Mouse (Mus musculus): ENCODE results near the gene Ier5l. TPM values are rescaled to one million over a fixed set of nuclear protein-coding genes. Genes with fewer than 3 reads are reported as not detected.

The Ier5l gene
- 5.5 and 7.2 TPM in 2 replicates for polyA plus RNA-seq (2014; fragmentation: Nextera tagmentation; extraction: Ambion mirVana)

- 0 out of 2 replicates have a peak, but pooled peaks cover 16% of the 10 kb centered on the region for H3K4me1 ChIP-seq (ENCODE audit: control insufficient read depth, insufficient read depth, low read length)
- under 1% methylated on average over 37 of the region's 37 CpGs for WGBS
These were observed at the start of gene Ier5l for GRCm38 (mm10) chr2:30474039-30474438. TSS of gene Ier5l (minus strand) at chr2:30474219.

GRCm38 (mm10) chr2:30523727-30524126, 49.7 kb upstream of the Ier5l start:
- WGBS: 70% methylated on average over 8 of the region's 8 CpGs
- Histone ChIP-seq H3K27me3 (ENCODE audit: control insufficient read depth, insufficient read depth, low read length) (no peaks in the 10 kb centered on the region), H3K4me2 (replicated peaks; ENCODE audit: low read depth, low read length) (no peak overlapping the region), H3K36me3 (ENCODE audit: control insufficient read depth, insufficient read depth, low read length) (no peaks in the 10 kb centered on the region), H3K9ac (ENCODE audit: low read depth, low read length) (no peak overlapping the region), H3K27ac (ENCODE audit: low read depth, low read length) (no peak overlapping the region), H3K4me1 (ENCODE audit: control insufficient read depth, insufficient read depth, low read length) (0 out of 2 replicates have a peak, but pooled peaks cover 5% of the 10 kb centered on the region), H3K4me3 (ENCODE audit: low read length) (no peak overlapping the region), H3K9me3 (ENCODE audit: control insufficient read depth, low read length) (no peaks in the 10 kb centered on the region)
- ATAC-seq (ENCODE audit: low FRiP score, low TSS enrichment): no peak

More at GRCm38 (mm10) chr2:30474039-30474438, at the start of gene Ier5l:
- ATAC-seq (ENCODE audit: low FRiP score, low TSS enrichment): peak; percentile 91
- H3K9me3 ChIP-seq (ENCODE audit: control insufficient read depth, low read length): no peaks in the 10 kb centered on the region
- peak within 1 kb of the TSS; percentile 97 for H3K4me3 ChIP-seq (ENCODE audit: low read length)
- H3K9ac ChIP-seq (ENCODE audit: low read depth, low read length): peak within 1 kb of the TSS; percentile 96
- peak within 1 kb of the TSS; percentile 97 for H3K27ac ChIP-seq (ENCODE audit: low read depth, low read length)
- H3K27me3 ChIP-seq (ENCODE audit: control insufficient read depth, insufficient read depth, low read length): no peaks in the 10 kb centered on the region
- H3K36me3 ChIP-seq (ENCODE audit: control insufficient read depth, insufficient read depth, low read length): no peaks in the 10 kb centered on the region
- H3K4me2 ChIP-seq (replicated peaks; ENCODE audit: low read depth, low read length): peak within 1 kb of the TSS; percentile 99

GRCm38 (mm10) chr2:30510711-30511380, 36.8 kb upstream of the Ier5l start:
- Histone ChIP-seq H3K4me1 (ENCODE audit: control insufficient read depth, insufficient read depth, low read length) (no peaks in the 10 kb centered on the region), H3K9ac (ENCODE audit: low read depth, low read length) (no peak overlapping the region), H3K4me2 (replicated peaks; ENCODE audit: low read depth, low read length) (no peak overlapping the region), H3K27me3 (ENCODE audit: control insufficient read depth, insufficient read depth, low read length) (no peaks in the 10 kb centered on the region), H3K36me3 (ENCODE audit: control insufficient read depth, insufficient read depth, low read length) (no peaks in the 10 kb centered on the region), H3K4me3 (ENCODE audit: low read length) (no peak overlapping the region), H3K9me3 (ENCODE audit: control insufficient read depth, low read length) (no peaks in the 10 kb centered on the region), H3K27ac (ENCODE audit: low read depth, low read length) (no peak overlapping the region)
- no peak for ATAC-seq (ENCODE audit: low FRiP score, low TSS enrichment)
- 85% methylated on average over 16 of the region's 16 CpGs for WGBS

GRCm38 (mm10) chr2:30507138-30507727, 33.2 kb upstream of the Ier5l start:
- 68% methylated on average over 11 of the region's 11 CpGs for WGBS
- Histone ChIP-seq H3K4me1 (ENCODE audit: control insufficient read depth, insufficient read depth, low read length) (0 out of 2 replicates have a peak, but pooled peaks cover 5% of the 10 kb centered on the region), H3K27ac (ENCODE audit: low read depth, low read length) (no peak overlapping the region)

GRCm38 (mm10) chr2:30503677-30504621, 29.9 kb upstream of the Ier5l start:
- Histone ChIP-seq H3K4me2 (replicated peaks; ENCODE audit: low read depth, low read length) (peak overlapping the region; percentile 10; the same call in 1 of the 2 replicates), H3K27me3 (ENCODE audit: control insufficient read depth, insufficient read depth, low read length) (no peaks in the 10 kb centered on the region), H3K9ac (ENCODE audit: low read depth, low read length) (peak overlapping the region; percentile 34; the same call in 1 of the 2 replicates), H3K9me3 (ENCODE audit: control insufficient read depth, low read length) (no peaks in the 10 kb centered on the region; the same call in 1 of the 2 replicates), H3K36me3 (ENCODE audit: control insufficient read depth, insufficient read depth, low read length) (no peaks in the 10 kb centered on the region), H3K4me3 (ENCODE audit: low read length) (no peak overlapping the region), H3K27ac (ENCODE audit: low read depth, low read length) (peak overlapping the region; percentile 76), H3K4me1 (ENCODE audit: control insufficient read depth, insufficient read depth, low read length) (0 out of 2 replicates have a peak, but pooled peaks cover 5% of the 10 kb centered on the region)
- peak; percentile 59; the same call in 1 of the 2 replicates for ATAC-seq (ENCODE audit: low FRiP score, low TSS enrichment)
- WGBS: 32% methylated on average over 23 of the region's 23 CpGs

More at GRCm38 (mm10) chr2:30507138-30507727, 33.2 kb upstream of the Ier5l start:
- ATAC-seq (ENCODE audit: low FRiP score, low TSS enrichment): no peak
- H3K27me3 ChIP-seq (ENCODE audit: control insufficient read depth, insufficient read depth, low read length): no peaks in the 10 kb centered on the region
- H3K4me2 ChIP-seq (replicated peaks; ENCODE audit: low read depth, low read length): no peak overlapping the region
- no peak overlapping the region for H3K9ac ChIP-seq (ENCODE audit: low read depth, low read length)
- no peaks in the 10 kb centered on the region for H3K9me3 ChIP-seq (ENCODE audit: control insufficient read depth, low read length)
- H3K36me3 ChIP-seq (ENCODE audit: control insufficient read depth, insufficient read depth, low read length): no peaks in the 10 kb centered on the region
- H3K4me3 ChIP-seq (ENCODE audit: low read length): no peak overlapping the region

GRCm38 (mm10) chr2:30501701-30502100, 27.7 kb upstream of the Ier5l start:
- WGBS: 51% methylated on average over 7 of the region's 7 CpGs

GRCm38 (mm10) chr2:30495909-30496861, 22.2 kb upstream of the Ier5l start:
- Histone ChIP-seq H3K9ac (ENCODE audit: low read depth, low read length) (peak overlapping the region; percentile 32; the same call in 1 of the 2 replicates), H3K27me3 (ENCODE audit: control insufficient read depth, insufficient read depth, low read length) (no peaks in the 10 kb centered on the region), H3K4me1 (ENCODE audit: control insufficient read depth, insufficient read depth, low read length) (peaks cover 5% of the 10 kb centered on the region; the same call in 1 of the 2 replicates), H3K36me3 (ENCODE audit: control insufficient read depth, insufficient read depth, low read length) (no peaks in the 10 kb centered on the region), H3K27ac (ENCODE audit: low read depth, low read length) (no peak overlapping the region), H3K4me3 (ENCODE audit: low read length) (peak overlapping the region; percentile 16), H3K9me3 (ENCODE audit: control insufficient read depth, low read length) (no peaks in the 10 kb centered on the region; the same call in 1 of the 2 replicates), H3K4me2 (replicated peaks; ENCODE audit: low read depth, low read length) (peak overlapping the region; percentile 33)
- ATAC-seq (ENCODE audit: low FRiP score, low TSS enrichment): peak; percentile 96
- WGBS: 26% methylated on average over 22 of the region's 22 CpGs

More at GRCm38 (mm10) chr2:30501701-30502100, 27.7 kb upstream of the Ier5l start:
- Histone ChIP-seq H3K27ac (ENCODE audit: low read depth, low read length) (no peak overlapping the region), H3K9me3 (ENCODE audit: control insufficient read depth, low read length) (no peaks in the 10 kb centered on the region; the same call in 1 of the 2 replicates), H3K27me3 (ENCODE audit: control insufficient read depth, insufficient read depth, low read length) (no peaks in the 10 kb centered on the region), H3K4me3 (ENCODE audit: low read length) (no peak overlapping the region), H3K36me3 (ENCODE audit: control insufficient read depth, insufficient read depth, low read length) (no peaks in the 10 kb centered on the region), H3K4me2 (replicated peaks; ENCODE audit: low read depth, low read length) (no peak overlapping the region), H3K4me1 (ENCODE audit: control insufficient read depth, insufficient read depth, low read length) (0 out of 2 replicates have a peak, but pooled peaks cover 5% of the 10 kb centered on the region), H3K9ac (ENCODE audit: low read depth, low read length) (no peak overlapping the region)
- ATAC-seq (ENCODE audit: low FRiP score, low TSS enrichment): no peak

Measured in kidney, embryonic 14.5 days (tissue).